Mouse (Mus musculus) hindbrain, embryonic 15.5 days (tissue): ENCODE measurements around the gene Srgap2. TPM values are rescaled to one million over a fixed set of nuclear protein-coding genes. Genes with fewer than 3 reads are reported as not detected.

ENCODE experiments used
- ATAC-seq: fragments of 200-750 bp; cut with Nextera tagmentation; 2 replicates; pipeline ENCODE4 v1.8.0; 2017; ENCODE audit warnings: low read depth, moderate number of reproducible peaks, moderate TSS enrichment; ENCODE audit not compliant: low FRiP score
- H3K27ac ChIP-seq: fragments of 300-500 bp; sonication (generic); replicated peaks from 2 replicates; pipeline ENCODE4 v1.5.1; 2015; ENCODE audit warnings: mild to moderate bottlenecking, inconsistent platforms
- H3K27me3 ChIP-seq: fragments of 300-500 bp; sonication (generic); 2 replicates; pipeline ENCODE4 v1.6.1; 2015; ENCODE audit warnings: control low read depth, inconsistent platforms
- H3K36me3 ChIP-seq: fragments of 300-500 bp; sonication (generic); 2 replicates; pipeline ENCODE4 v1.6.1; 2015; ENCODE audit warnings: control low read depth, inconsistent platforms
- H3K4me1 ChIP-seq: fragments of 300-500 bp; sonication (generic); replicated peaks from 2 replicates; pipeline ENCODE4 v1.6.1; 2015; ENCODE audit warnings: control low read depth, inconsistent platforms
- H3K4me2 ChIP-seq: fragments of 300-500 bp; sonication (generic); 2 replicates; pipeline ENCODE4 v1.6.1; 2015; ENCODE audit warnings: moderate library complexity, mild to moderate bottlenecking, inconsistent platforms
- H3K4me3 ChIP-seq: fragments of 300-500 bp; sonication (generic); 2 replicates; pipeline ENCODE4 v1.5.1; 2015; ENCODE audit warnings: mild to moderate bottlenecking, inconsistent platforms
- H3K9ac ChIP-seq: fragments of 300-500 bp; sonication (generic); 2 replicates; pipeline ENCODE4 v1.6.1; 2015; ENCODE audit warnings: inconsistent platforms
- H3K9me3 ChIP-seq: fragments of 300-500 bp; sonication (generic); 2 replicates; pipeline ENCODE4 v1.6.1; 2016; ENCODE audit warnings: control low read depth, inconsistent platforms
- WGBS: fragments of 180-500 bp; shearing (Covaris S2); methylation state at CpG from one replicate; pipeline ENCODE4 v1.1.7; 2015; 5-methylcytosine and 5-hydroxymethylcytosine counted together
- polyA plus RNA-seq: library from polyadenylated mRNA; unstranded; fragments of >200 nt; fragmentation: Nextera tagmentation; extraction: Ambion mirVana; gene quantifications from 2 replicates; pipeline ENCODE4 v1.2.1, GENCODE M21; 2015

The Srgap2 gene
- polyA plus RNA-seq, 1 experiment from 2014 or later = 28.3 TPM

- Histone ChIP-seq H3K4me1 (peaks cover 18% of the 10 kb centered on the region), H3K27me3 (no peaks in the 10 kb centered on the region), H3K4me3 (no peak overlapping the region), H3K36me3 (no peaks in the 10 kb centered on the region), H3K27ac (no peak overlapping the region), H3K4me2 (no peak overlapping the region), H3K9me3 (no peaks in the 10 kb centered on the region), H3K9ac (no peak overlapping the region)
- WGBS = 76% methylated on average over 2 of the region's 2 CpGs
- no peak; the same call in 1 of the 2 replicates for ATAC-seq
Measured at GRCm38 (mm10) chr1:131454386-131454785, 72.8 kb downstream of the Srgap2 start.

- Histone ChIP-seq H3K27ac (no peak overlapping the region; the same call in 1 of the 2 replicates), H3K4me1 (peaks cover 18% of the 10 kb centered on the region), H3K4me3 (no peak overlapping the region), H3K36me3 (no peaks in the 10 kb centered on the region), H3K4me2 (no peak overlapping the region), H3K27me3 (no peaks in the 10 kb centered on the region), H3K9ac (no peak overlapping the region), H3K9me3 (no peaks in the 10 kb centered on the region)
- no peak for ATAC-seq
- WGBS = 26% methylated on average over 1 of the region's 1 CpGs
Measured at GRCm38 (mm10) chr1:131453335-131453734, 73.8 kb downstream of the Srgap2 start.

- Histone ChIP-seq H3K4me2 (no peak overlapping the region), H3K27ac (no peak overlapping the region), H3K4me1 (peaks cover 10% of the 10 kb centered on the region), H3K9me3 (no peaks in the 10 kb centered on the region), H3K9ac (no peak overlapping the region), H3K36me3 (no peaks in the 10 kb centered on the region), H3K4me3 (no peak overlapping the region), H3K27me3 (no peaks in the 10 kb centered on the region)
- WGBS = 80% methylated on average over 5 of the region's 5 CpGs
- no peak for ATAC-seq
Measured at GRCm38 (mm10) chr1:131448373-131448772, 78.8 kb downstream of the Srgap2 start.

GRCm38 (mm10) chr1:131447333-131447732 is 79.8 kb downstream of the Srgap2 start:
- H3K27me3 ChIP-seq = no peaks in the 10 kb centered on the region
- H3K4me3 ChIP-seq = no peak overlapping the region
- no peak overlapping the region for H3K9ac ChIP-seq
- ATAC-seq = no peak
- H3K4me2 ChIP-seq = no peak overlapping the region
- H3K36me3 ChIP-seq = no peaks in the 10 kb centered on the region
- no peak overlapping the region for H3K27ac ChIP-seq
- WGBS = 95% methylated on average over 3 of the region's 3 CpGs
- H3K9me3 ChIP-seq = no peaks in the 10 kb centered on the region
- H3K4me1 ChIP-seq = 0 out of 2 replicates have a peak, but pooled peaks cover 1% of the 10 kb centered on the region

GRCm38 (mm10) chr1:131446577-131446976 is 80.6 kb downstream of the Srgap2 start:
- ATAC-seq = no peak
- WGBS = 93% methylated on average over 4 of the region's 4 CpGs

GRCm38 (mm10) chr1:131438556-131438955 is 88.6 kb downstream of the Srgap2 start:
- WGBS = 91% methylated on average over 11 of the region's 11 CpGs
- H3K27ac ChIP-seq = no peak overlapping the region
- H3K36me3 ChIP-seq = no peaks in the 10 kb centered on the region
- no peak overlapping the region for H3K9ac ChIP-seq
- no peak overlapping the region for H3K4me3 ChIP-seq
- no peaks in the 10 kb centered on the region for H3K27me3 ChIP-seq
- no peak for ATAC-seq
- H3K9me3 ChIP-seq = no peaks in the 10 kb centered on the region
- no peak overlapping the region for H3K4me2 ChIP-seq
- peaks cover 12% of the 10 kb centered on the region; the same call in 1 of the 2 replicates for H3K4me1 ChIP-seq

More at GRCm38 (mm10) chr1:131446577-131446976, 80.6 kb downstream of the Srgap2 start:
- Histone ChIP-seq H3K27ac (no peak overlapping the region), H3K4me3 (no peak overlapping the region), H3K27me3 (no peaks in the 10 kb centered on the region), H3K4me2 (no peak overlapping the region), H3K9ac (no peak overlapping the region), H3K9me3 (no peaks in the 10 kb centered on the region), H3K36me3 (no peaks in the 10 kb centered on the region), H3K4me1 (no peaks in the 10 kb centered on the region)

GRCm38 (mm10) chr1:131437975-131438374 is 89.2 kb downstream of the Srgap2 start:
- H3K27ac ChIP-seq = no peak overlapping the region
- H3K4me3 ChIP-seq = no peak overlapping the region
- no peaks in the 10 kb centered on the region for H3K27me3 ChIP-seq
- no peaks in the 10 kb centered on the region for H3K9me3 ChIP-seq
- H3K36me3 ChIP-seq = no peaks in the 10 kb centered on the region
- peaks cover 12% of the 10 kb centered on the region; the same call in 1 of the 2 replicates for H3K4me1 ChIP-seq
- 0 out of 2 replicates have a peak, but pooled peaks have one; percentile 54 for ATAC-seq
- no peak overlapping the region for H3K4me2 ChIP-seq
- no peak overlapping the region for H3K9ac ChIP-seq

GRCm38 (mm10) chr1:131436609-131437008 is 90.5 kb downstream of the Srgap2 start:
- Histone ChIP-seq H3K27me3 (no peaks in the 10 kb centered on the region), H3K27ac (no peak overlapping the region), H3K9me3 (no peaks in the 10 kb centered on the region)

GRCm38 (mm10) chr1:131431456-131432246 is 95.5 kb downstream of the Srgap2 start:
- peak; percentile 50 for ATAC-seq
- H3K4me2 ChIP-seq = no peak overlapping the region
- no peak overlapping the region for H3K4me3 ChIP-seq
- WGBS = 60% methylated on average over 5 of the region's 5 CpGs
- no peaks in the 10 kb centered on the region for H3K9me3 ChIP-seq
- H3K4me1 ChIP-seq = peaks cover 40% of the 10 kb centered on the region
- peak overlapping the region; percentile 55 for H3K27ac ChIP-seq
- no peaks in the 10 kb centered on the region for H3K27me3 ChIP-seq
- H3K36me3 ChIP-seq = no peaks in the 10 kb centered on the region
- H3K9ac ChIP-seq = no peak overlapping the region

More at GRCm38 (mm10) chr1:131436609-131437008, 90.5 kb downstream of the Srgap2 start:
- H3K4me2 ChIP-seq = no peak overlapping the region
- no peak overlapping the region for H3K9ac ChIP-seq
- 91% methylated on average over 7 of the region's 7 CpGs for WGBS
- no peak overlapping the region for H3K4me3 ChIP-seq
- no peaks in the 10 kb centered on the region for H3K36me3 ChIP-seq
- ATAC-seq = no peak
- H3K4me1 ChIP-seq = peaks cover 20% of the 10 kb centered on the region

- ATAC-seq = 0 out of 2 replicates have a peak, but pooled peaks have one; percentile 54
- no peaks in the 10 kb centered on the region for H3K36me3 ChIP-seq
- H3K4me2 ChIP-seq = no peak overlapping the region
- peak overlapping the region; percentile 43; the same call in 1 of the 2 replicates for H3K27ac ChIP-seq
- 26% methylated on average over 5 of the region's 5 CpGs for WGBS
- no peak overlapping the region for H3K4me3 ChIP-seq
- H3K27me3 ChIP-seq = no peaks in the 10 kb centered on the region
- H3K9me3 ChIP-seq = no peaks in the 10 kb centered on the region
- H3K9ac ChIP-seq = no peak overlapping the region
- H3K4me1 ChIP-seq = peaks cover 39% of the 10 kb centered on the region
Measured at GRCm38 (mm10) chr1:131427140-131427821, 99.9 kb downstream of the Srgap2 start.

GRCm38 (mm10) chr1:131423061-131423460 is 104.1 kb downstream of the Srgap2 start:
- no peak overlapping the region for H3K4me2 ChIP-seq
- no peak overlapping the region for H3K27ac ChIP-seq
- no peaks in the 10 kb centered on the region for H3K9me3 ChIP-seq
- 87% methylated on average over 3 of the region's 3 CpGs for WGBS
- H3K4me1 ChIP-seq = peaks cover 25% of the 10 kb centered on the region
- H3K27me3 ChIP-seq = no peaks in the 10 kb centered on the region
- ATAC-seq = no peak
- no peak overlapping the region for H3K4me3 ChIP-seq
- no peak overlapping the region for H3K9ac ChIP-seq
- H3K36me3 ChIP-seq = no peaks in the 10 kb centered on the region

- H3K27me3 ChIP-seq = no peaks in the 10 kb centered on the region
- no peaks in the 10 kb centered on the region for H3K36me3 ChIP-seq
- H3K9ac ChIP-seq = no peak overlapping the region
- H3K4me2 ChIP-seq = no peak overlapping the region
- H3K4me1 ChIP-seq = peaks cover 27% of the 10 kb centered on the region
- H3K4me3 ChIP-seq = no peak overlapping the region
- H3K9me3 ChIP-seq = no peaks in the 10 kb centered on the region
- no peak for ATAC-seq
- H3K27ac ChIP-seq = no peak overlapping the region
Measured at GRCm38 (mm10) chr1:131421113-131421512, 106.0 kb downstream of the Srgap2 start.
